Mouse (Mus musculus): ENCODE data around the gene Tnfrsf13c.

The Tnfrsf13c gene

GRCm38 (mm10) chr15:82181131-82181530, 43.0 kb downstream of the Tnfrsf13c start:
- no peak for DNase-seq

GRCm38 (mm10) chr15:82177743-82178290, 46.4 kb downstream of the Tnfrsf13c start:
- DNase-seq: no peak

GRCm38 (mm10) chr15:82175091-82175490, 49.1 kb downstream of the Tnfrsf13c start:
- no peak for DNase-seq

- DNase-seq: no peak
These were observed 51.5 kb downstream of the Tnfrsf13c start for GRCm38 (mm10) chr15:82172648-82173047.

Measured in kidney, postnatal 25 days (tissue).